Mouse (Mus musculus): ENCODE measurements around the gene Dennd1a.

- no peak for TF ChIP-seq POLR2A (IDR thresholded peaks at IDR 0.05; ENCODE audit: insufficient read depth, low read length)
- TF ChIP-seq EP300 (IDR thresholded peaks at IDR 0.05; ENCODE audit: insufficient read depth, low read depth, low read length) = no peak
Observed at GRCm38 (mm10) chr2:38274973-38275372, 12.2 kb downstream of the Dennd1a start.

Data from ES-Bruce4 (cell line).